Mouse (Mus musculus): ENCODE results near the gene Slc5a1. TPM values are rescaled to one million over a fixed set of nuclear protein-coding genes. Genes with fewer than 3 reads are reported as not detected.

Gene Slc5a1
- not detected for total RNA-seq (2023)

DNA sequence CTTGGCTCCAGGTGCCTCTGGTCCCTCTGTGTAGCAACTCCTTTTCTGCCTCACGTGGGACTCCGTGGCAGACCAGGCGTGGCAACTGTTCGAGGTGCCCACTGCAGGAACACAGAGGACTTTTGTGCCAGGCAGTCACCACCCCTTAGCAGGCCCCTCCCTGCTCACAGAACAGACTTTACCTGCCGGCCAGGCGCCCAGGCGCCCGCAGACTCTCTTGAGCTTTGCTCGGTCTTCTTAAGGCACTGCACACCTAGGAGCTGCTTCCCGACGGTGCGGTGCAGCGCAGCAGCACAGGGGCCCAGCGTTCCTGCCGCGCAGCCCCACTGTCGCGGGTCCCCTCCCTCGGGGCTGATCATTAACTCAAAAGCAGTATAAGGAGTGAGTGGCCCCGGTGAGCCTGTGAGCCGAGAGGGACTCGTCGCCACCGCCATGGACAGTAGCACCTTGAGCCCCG, at the start of gene Slc5a1:
Gene Slc5a1, plus strand, starts transcription at position 195 of the 457 bp plus-strand sequence.

Other genes starting within 250 kb of the Slc5a1 start
- gene Prr14l, start 250.0 kb upstream of the Slc5a1 start, total RNA-seq (2023): 43.7 TPM
- gene Depdc5, start 240.5 kb upstream of the Slc5a1 start, total RNA-seq (2023): 47.9 TPM
- 113 TPM for gene Ywhah, start 85.4 kb upstream of the Slc5a1 start, total RNA-seq (2023)
- gene Spon2, start 114.2 kb downstream of the Slc5a1 start, total RNA-seq (2023): 1.7 TPM
- 213 TPM for gene Ctbp1, start 170.8 kb downstream of the Slc5a1 start, total RNA-seq (2023)
- gene Maea, start 231.3 kb downstream of the Slc5a1 start, total RNA-seq (2023): 66.0 TPM

All from CD4-positive naive resting alpha-beta T cell, adult 76 days (primary cell).